ENCODE assay signal across 10 mouse cellular contexts in the genomic region with DNA sequence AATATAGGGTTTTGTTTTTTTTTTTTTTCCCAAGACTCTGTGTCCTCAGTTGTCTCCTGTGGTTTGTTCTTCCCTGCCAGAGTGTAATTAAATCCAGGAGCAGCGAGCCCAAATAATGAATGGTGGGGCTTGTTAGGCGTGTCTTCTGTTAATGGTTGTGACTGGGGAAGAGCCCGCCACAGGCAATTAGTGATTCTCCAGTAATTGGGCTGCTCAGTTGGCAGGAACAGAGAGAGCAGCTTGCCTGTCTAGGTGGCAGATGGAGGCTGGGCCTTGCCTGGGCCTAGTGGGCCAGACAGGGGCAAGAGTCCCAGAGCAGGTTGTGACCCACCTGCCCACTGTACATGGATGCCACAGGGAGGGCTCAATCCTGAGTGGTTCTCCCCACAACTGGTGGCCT. TPM values are rescaled to one million over a fixed set of nuclear protein-coding genes. Genes with fewer than 3 reads are reported as not detected.
DNase-seq lines count a peak whose midpoint lies in the region; ATAC-seq lines count a peak whose summit lies in the region.
"Had no signal": no experiment of that assay in that cellular context is flagged by ENCODE, and none has a peak within 500 bp of the region (broad histone marks: within the 10 kb centered on the region; RNA-seq: fewer than 3 reads in every experiment).

No protein-coding gene starts in this region.

- H3K4me2 ChIP-seq in midbrain, embryonic 12.5 days (replicated peaks): no peak overlapping the region
- no peak overlapping the region for H3K4me2 ChIP-seq in forebrain, embryonic 16.5 days (ENCODE audit: low read length)
- no peak overlapping the region for H3K4me2 ChIP-seq in neural tube, embryonic 15.5 days

- no peak overlapping the region for H3K9ac ChIP-seq in midbrain, embryonic 12.5 days (replicated peaks)
- H3K9ac ChIP-seq in forebrain, embryonic 16.5 days (replicated peaks; ENCODE audit: low read depth, low read length): no peak overlapping the region
- no peak overlapping the region for H3K9ac ChIP-seq in neural tube, embryonic 15.5 days (replicated peaks)

- H3K9me3 ChIP-seq in midbrain, embryonic 12.5 days: no peaks in the 10 kb centered on the region
- H3K9me3 ChIP-seq in midbrain, embryonic 10.5 days (replicated peaks): no peaks in the 10 kb centered on the region
- H3K9me3 ChIP-seq in forebrain, embryonic 16.5 days (ENCODE audit: control insufficient read depth, low read length): no peaks in the 10 kb centered on the region
- no peaks in the 10 kb centered on the region for H3K9me3 ChIP-seq in neural tube, embryonic 15.5 days (replicated peaks)

- no peak overlapping the region for H3K27ac ChIP-seq in midbrain, embryonic 12.5 days (replicated peaks)
- no peak overlapping the region for H3K27ac ChIP-seq in midbrain, embryonic 10.5 days (replicated peaks)
- H3K27ac ChIP-seq in forebrain, embryonic 16.5 days (ENCODE audit: low read length): peak overlapping the region; percentile 87
- 0 out of 2 replicates have a peak overlapping the region, but pooled peaks have one; percentile 28 for H3K27ac ChIP-seq in neural tube, embryonic 15.5 days (replicated peaks)

- WGBS in midbrain, embryonic 12.5 days: 49% methylated on average over 3 of the region's 3 CpGs
- 47% methylated on average over 3 of the region's 3 CpGs for WGBS in midbrain, embryonic 10.5 days
- 0% methylated on average over 3 of the region's 3 CpGs for WGBS in forebrain, embryonic 16.5 days
- 7% methylated on average over 3 of the region's 3 CpGs for WGBS in neural tube, embryonic 15.5 days

- no peaks in the 10 kb centered on the region for H3K27me3 ChIP-seq in midbrain, embryonic 12.5 days
- H3K27me3 ChIP-seq in midbrain, embryonic 10.5 days (ENCODE audit: low read depth, poor library complexity, severe bottlenecking): no peaks in the 10 kb centered on the region
- H3K27me3 ChIP-seq in forebrain, embryonic 16.5 days (replicated peaks; ENCODE audit: control insufficient read depth, insufficient read depth, low read length): no peaks in the 10 kb centered on the region
- no peaks in the 10 kb centered on the region for H3K27me3 ChIP-seq in neural tube, embryonic 15.5 days (replicated peaks)

- H3K4me3 ChIP-seq in midbrain, embryonic 12.5 days: no peak overlapping the region
- H3K4me3 ChIP-seq in midbrain, embryonic 10.5 days: no peak overlapping the region
- H3K4me3 ChIP-seq in forebrain, embryonic 16.5 days (replicated peaks; ENCODE audit: low read length): no peak overlapping the region
- H3K4me3 ChIP-seq in neural tube, embryonic 15.5 days (replicated peaks): no peak overlapping the region
- H3K4me3 ChIP-seq: erythroblast, embryonic 14.5 days had no signal

- peaks cover 11% of the 10 kb centered on the region; the same call in 1 of the 2 replicates for H3K4me1 ChIP-seq in midbrain, embryonic 12.5 days
- 0 out of 2 replicates have a peak, but pooled peaks cover 5% of the 10 kb centered on the region for H3K4me1 ChIP-seq in midbrain, embryonic 10.5 days
- H3K4me1 ChIP-seq in forebrain, embryonic 16.5 days (replicated peaks; ENCODE audit: control insufficient read depth, insufficient read depth, low read length): peaks cover 19% of the 10 kb centered on the region
- H3K4me1 ChIP-seq in neural tube, embryonic 15.5 days: peaks cover 9% of the 10 kb centered on the region

- no peak for DNase-seq in midbrain, embryonic 10.5 days (ENCODE audit: low spot score)
- peak; percentile 86 for DNase-seq in cerebellum, adult 9-11 months
- DNase-seq in urinary bladder, postnatal 10 days (ENCODE audit: low spot score): no peak
- DNase-seq in heart, postnatal 25 days (ENCODE audit: low spot score): no peak
- no peak for DNase-seq in adrenal gland, postnatal 25 days
- DNase-seq: lung, postnatal 4 days had no signal

- intact Hi-C loops in heart, postnatal 25 days (cut with DNase I): no loop called here

- H3K36me3 ChIP-seq in midbrain, embryonic 12.5 days: no peaks in the 10 kb centered on the region
- no peaks in the 10 kb centered on the region for H3K36me3 ChIP-seq in midbrain, embryonic 10.5 days
- no peaks in the 10 kb centered on the region for H3K36me3 ChIP-seq in forebrain, embryonic 16.5 days (ENCODE audit: control insufficient read depth, insufficient read depth)
- H3K36me3 ChIP-seq in neural tube, embryonic 15.5 days: no peaks in the 10 kb centered on the region

- peak; percentile 73 for ATAC-seq in midbrain, embryonic 12.5 days (ENCODE audit: low FRiP score, low read depth)
- peak; percentile 92 for ATAC-seq in forebrain, embryonic 16.5 days
- peak; percentile 69; the same call in 1 of the 2 replicates for ATAC-seq in neural tube, embryonic 15.5 days (ENCODE audit: low FRiP score)

RNA-seq across cellular contexts. Expression of gene Golga5, which starts 42.4 kb away (rescaled TPM):
- 32.1 and 35.2 TPM in 2 replicates for polyA plus RNA-seq in midbrain, embryonic 12.5 days (2016; fragmentation: Nextera tagmentation; extraction: Ambion mirVana)
- 24.6 and 30.3 TPM in 2 replicates for polyA plus RNA-seq in midbrain, embryonic 10.5 days (2016; fragmentation: Nextera tagmentation; extraction: Ambion mirVana)
- polyA plus RNA-seq in forebrain, embryonic 16.5 days (2015; fragmentation: Nextera tagmentation; extraction: Ambion mirVana): 33.2 and 35.5 TPM in 2 replicates
- polyA plus RNA-seq in neural tube, embryonic 15.5 days (2015; fragmentation: Nextera tagmentation; extraction: Ambion mirVana): 24.6 and 27.6 TPM in 2 replicates
- total RNA-seq in heart, postnatal 25 days (2021): 10 to 100 TPM; 23.8 to 24.4 TPM
- total RNA-seq in adrenal gland, postnatal 25 days (2021): 44.1 and 51.4 TPM in 2 replicates

RNA-seq across cellular contexts. Expression of gene Chga, which starts 43.4 kb away (rescaled TPM):
- polyA plus RNA-seq in midbrain, embryonic 12.5 days (2016; fragmentation: Nextera tagmentation; extraction: Ambion mirVana): 44.6 and 48.1 TPM in 2 replicates
- 14.5 and 23.7 TPM in 2 replicates for polyA plus RNA-seq in midbrain, embryonic 10.5 days (2016; fragmentation: Nextera tagmentation; extraction: Ambion mirVana)
- 97.7 and 118 TPM in 2 replicates for polyA plus RNA-seq in forebrain, embryonic 16.5 days (2015; fragmentation: Nextera tagmentation; extraction: Ambion mirVana)
- 178 and 204 TPM in 2 replicates for polyA plus RNA-seq in neural tube, embryonic 15.5 days (2015; fragmentation: Nextera tagmentation; extraction: Ambion mirVana)
- not detected for total RNA-seq in heart, postnatal 25 days (2021)
- 1,604 and 1,988 TPM in 2 replicates for total RNA-seq in adrenal gland, postnatal 25 days (2021)

Comparison
In these comparisons a context has a peak if more than half of its experiments do, and no peak if none do; other contexts are left out.
1. H3K27ac ChIP-seq: peak in forebrain, embryonic 16.5 days (single experiment) and neural tube, embryonic 15.5 days (single experiment); none in midbrain, embryonic 12.5 days (single experiment) and midbrain, embryonic 10.5 days (single experiment).
2. Peak in every context shown above with its lines, with median percentiles within 50 percentile points of each other: ATAC-seq.